In genomic region chr7:139438601-139438945, GRCm38 (mm10) we compare ENCODE assay signal across 25 mouse cellular contexts. TPM values are rescaled to one million over a fixed set of nuclear protein-coding genes. Genes with fewer than 3 reads are reported as not detected.
A peak's percentile ranks its signal among the peaks of the same experiment; 100 is the strongest.
DNase-seq lines count a peak whose midpoint lies in the region; ATAC-seq and TF ChIP-seq lines count a peak whose summit lies in the region.
"Had no signal": no experiment of that assay in that cellular context is flagged by ENCODE, and none has a peak within 500 bp of the region (broad histone marks: within the 10 kb centered on the region; RNA-seq: fewer than 3 reads in every experiment).

No protein-coding gene starts in this region.

- H3K9me3 ChIP-seq in lung, postnatal 0 days (ENCODE audit: low read length), result no peaks in the 10 kb centered on the region
- H3K9me3 ChIP-seq in neural tube, embryonic 11.5 days (ENCODE audit: control insufficient read depth, low read length), result no peaks in the 10 kb centered on the region
- H3K9me3 ChIP-seq in neural tube, embryonic 15.5 days (replicated peaks), result no peaks in the 10 kb centered on the region
- no peaks in the 10 kb centered on the region for H3K9me3 ChIP-seq in embryonic facial prominence, embryonic 13.5 days
- H3K9me3 ChIP-seq: forebrain, embryonic 10.5 days; heart, embryonic 15.5 days; limb, embryonic 10.5 days; liver, embryonic 15.5 days; stomach, embryonic 15.5 days had no signal

- no peak overlapping the region for H3K4me3 ChIP-seq in lung, postnatal 0 days (ENCODE audit: low read depth, low read length)
- H3K4me3 ChIP-seq in lung, adult 2 months (replicated peaks; ENCODE audit: extremely low read depth, low read depth, low read length), result no peak overlapping the region
- H3K4me3 ChIP-seq in neural tube, embryonic 11.5 days (ENCODE audit: low read depth, low read length), result no peak overlapping the region
- no peak overlapping the region for H3K4me3 ChIP-seq in neural tube, embryonic 15.5 days (replicated peaks)
- no peak overlapping the region for H3K4me3 ChIP-seq in embryonic facial prominence, embryonic 13.5 days
- H3K4me3 ChIP-seq: forebrain, embryonic 10.5 days; heart, adult 2 months; heart, embryonic 15.5 days; limb, embryonic 10.5 days; liver, embryonic 15.5 days; stomach, embryonic 15.5 days had no signal

- no peak for TF ChIP-seq EP300 in lung, postnatal 0 days (IDR thresholded peaks at IDR 0.05)

- no peak overlapping the region for H3K4me2 ChIP-seq in lung, postnatal 0 days (replicated peaks; ENCODE audit: low read depth, low read length)
- no peak overlapping the region for H3K4me2 ChIP-seq in neural tube, embryonic 11.5 days (ENCODE audit: low read depth)
- no peak overlapping the region for H3K4me2 ChIP-seq in neural tube, embryonic 15.5 days
- no peak overlapping the region for H3K4me2 ChIP-seq in embryonic facial prominence, embryonic 13.5 days
- H3K4me2 ChIP-seq: heart, embryonic 15.5 days; liver, embryonic 15.5 days; stomach, embryonic 15.5 days had no signal

- H3K36me3 ChIP-seq in lung, postnatal 0 days (ENCODE audit: insufficient read depth, low read length), result no peaks in the 10 kb centered on the region
- H3K36me3 ChIP-seq in neural tube, embryonic 11.5 days (ENCODE audit: control insufficient read depth, insufficient read depth, low read length), result no peaks in the 10 kb centered on the region
- no peaks in the 10 kb centered on the region for H3K36me3 ChIP-seq in neural tube, embryonic 15.5 days
- H3K36me3 ChIP-seq in embryonic facial prominence, embryonic 13.5 days, result no peaks in the 10 kb centered on the region
- H3K36me3 ChIP-seq: forebrain, embryonic 10.5 days; heart, embryonic 15.5 days; limb, embryonic 10.5 days; liver, embryonic 15.5 days; stomach, embryonic 15.5 days had no signal

- no peak for ATAC-seq in lung, postnatal 0 days
- ATAC-seq in neural tube, embryonic 11.5 days (ENCODE audit: insufficient read depth, low FRiP score, low TSS enrichment), result 0 out of 2 replicates have a peak, but pooled peaks have one; percentile 50
- no peak for ATAC-seq in neural tube, embryonic 15.5 days (ENCODE audit: low FRiP score)
- no peak for ATAC-seq in embryonic facial prominence, embryonic 13.5 days (ENCODE audit: insufficient number of reproducible peaks, insufficient read depth, low FRiP score, low TSS enrichment, low read depth)
- ATAC-seq: CD4-positive, CD25-positive, alpha-beta regulatory T cell, adult 4 months; forebrain, embryonic 16.5 days; hindbrain, postnatal 0 days; intestine, embryonic 16.5 days had no signal

- TF ChIP-seq POLR2A in lung, adult 2 months (IDR thresholded peaks at IDR 0.05; ENCODE audit: borderline replicate concordance, extremely low read depth, low read depth, low read length), result no peak

- DNase-seq in cerebellum, adult 9-11 months, result peak; percentile 58
- no peak for DNase-seq in cerebellum, adult 11 months
- DNase-seq in lung, postnatal 0 days (ENCODE audit: low spot score), result no peak
- no peak for DNase-seq in lung, adult 2 months
- DNase-seq in neural tube, embryonic 11.5 days (ENCODE audit: low spot score), result no peak
- DNase-seq: adrenal gland, postnatal 14 days; heart, adult 2 months; heart, postnatal 36 days; kidney, adult 9 months; liver; right cerebral cortex, adult 18-20 months; right cerebral cortex, postnatal 4 days; thymus, adult 18-20 months; thymus, postnatal 36 days had no signal

- no peaks in the 10 kb centered on the region for H3K27me3 ChIP-seq in lung, postnatal 0 days (replicated peaks; ENCODE audit: insufficient read depth, low read length)
- H3K27me3 ChIP-seq in neural tube, embryonic 11.5 days (ENCODE audit: control insufficient read depth, insufficient read depth, low read length), result no peaks in the 10 kb centered on the region
- no peaks in the 10 kb centered on the region for H3K27me3 ChIP-seq in neural tube, embryonic 15.5 days (replicated peaks)
- H3K27me3 ChIP-seq in embryonic facial prominence, embryonic 13.5 days, result no peaks in the 10 kb centered on the region
- H3K27me3 ChIP-seq: heart, embryonic 15.5 days; liver, embryonic 15.5 days; stomach, embryonic 15.5 days had no signal

- WGBS in lung, postnatal 0 days, result 60% methylated on average over 4 of the region's 4 CpGs
- 69% methylated on average over 4 of the region's 4 CpGs for WGBS in lung, adult 2 months
- WGBS in neural tube, embryonic 11.5 days, result 74% methylated on average over 4 of the region's 4 CpGs
- WGBS in neural tube, embryonic 15.5 days, result 68% methylated on average over 4 of the region's 4 CpGs
- WGBS in embryonic facial prominence, embryonic 13.5 days, result 70% methylated on average over 4 of the region's 4 CpGs

- peak overlapping the region; percentile 52; the same call in 1 of the 2 replicates for H3K27ac ChIP-seq in lung, postnatal 0 days (ENCODE audit: low read length)
- H3K27ac ChIP-seq in neural tube, embryonic 11.5 days (ENCODE audit: low read depth, low read length), result no peak overlapping the region
- H3K27ac ChIP-seq in neural tube, embryonic 15.5 days (replicated peaks), result no peak overlapping the region
- H3K27ac ChIP-seq in embryonic facial prominence, embryonic 13.5 days, result peak overlapping the region; percentile 44; the same call in 1 of the 2 replicates
- H3K27ac ChIP-seq: forebrain, embryonic 10.5 days; heart, embryonic 15.5 days; hindbrain, postnatal 0 days; limb, embryonic 10.5 days; liver, embryonic 15.5 days; stomach, embryonic 15.5 days had no signal

- H3K9ac ChIP-seq in lung, postnatal 0 days (replicated peaks; ENCODE audit: low read depth), result no peak overlapping the region
- H3K9ac ChIP-seq in neural tube, embryonic 11.5 days (ENCODE audit: low read length), result no peak overlapping the region
- H3K9ac ChIP-seq in neural tube, embryonic 15.5 days (replicated peaks), result no peak overlapping the region
- no peak overlapping the region for H3K9ac ChIP-seq in embryonic facial prominence, embryonic 13.5 days
- H3K9ac ChIP-seq: heart, embryonic 15.5 days; liver, embryonic 15.5 days; stomach, embryonic 15.5 days had no signal

- peaks cover 64% of the 10 kb centered on the region for H3K4me1 ChIP-seq in lung, postnatal 0 days (ENCODE audit: insufficient read depth, low read depth, low read length)
- peaks cover 42% of the 10 kb centered on the region for H3K4me1 ChIP-seq in lung, adult 2 months (ENCODE audit: control insufficient read depth, insufficient read depth, low read length)
- H3K4me1 ChIP-seq in neural tube, embryonic 11.5 days (ENCODE audit: control insufficient read depth, insufficient read depth, low read length), result peaks cover 10% of the 10 kb centered on the region; the same call in 1 of the 2 replicates
- H3K4me1 ChIP-seq in neural tube, embryonic 15.5 days, result peaks cover 31% of the 10 kb centered on the region
- H3K4me1 ChIP-seq in embryonic facial prominence, embryonic 13.5 days, result peaks cover 51% of the 10 kb centered on the region

- TF ChIP-seq CTCF in lung, postnatal 0 days (IDR thresholded peaks at IDR 0.05), result no peak
- no peak for TF ChIP-seq CTCF in lung, adult 2 months (IDR thresholded peaks at IDR 0.05; ENCODE audit: insufficient read depth, low read length)

RNA-seq across cellular contexts. Expression of gene Inpp5a, which starts 49.7 kb away (rescaled TPM):
- polyA plus RNA-seq in lung, postnatal 0 days (2015; fragmentation: Nextera tagmentation; extraction: Ambion mirVana), result 41.3 and 44.8 TPM in 2 replicates
- 52.1 and 61.0 TPM in 2 replicates for polyA plus RNA-seq in lung, adult 2 months (2012; rRNA removed)
- 27.4 and 28.4 TPM in 2 replicates for polyA plus RNA-seq in neural tube, embryonic 11.5 days (2014; fragmentation: Nextera tagmentation; extraction: Ambion mirVana)
- 18.4 and 20.9 TPM in 2 replicates for polyA plus RNA-seq in neural tube, embryonic 15.5 days (2015; fragmentation: Nextera tagmentation; extraction: Ambion mirVana)
- 24.4 and 24.9 TPM in 2 replicates for polyA plus RNA-seq in embryonic facial prominence, embryonic 13.5 days (2015; fragmentation: Nextera tagmentation; extraction: Ambion mirVana)

Comparison
In these comparisons a context has a peak if more than half of its experiments do, and no peak if none do; other contexts are left out.
1. H3K27ac ChIP-seq: peak in lung, postnatal 0 days (single experiment) and embryonic facial prominence, embryonic 13.5 days (single experiment); none in neural tube, embryonic 11.5 days (single experiment) and neural tube, embryonic 15.5 days (single experiment).